Comparison of ENCODE assay signal across 8 mouse cellular contexts in the genomic region with DNA sequence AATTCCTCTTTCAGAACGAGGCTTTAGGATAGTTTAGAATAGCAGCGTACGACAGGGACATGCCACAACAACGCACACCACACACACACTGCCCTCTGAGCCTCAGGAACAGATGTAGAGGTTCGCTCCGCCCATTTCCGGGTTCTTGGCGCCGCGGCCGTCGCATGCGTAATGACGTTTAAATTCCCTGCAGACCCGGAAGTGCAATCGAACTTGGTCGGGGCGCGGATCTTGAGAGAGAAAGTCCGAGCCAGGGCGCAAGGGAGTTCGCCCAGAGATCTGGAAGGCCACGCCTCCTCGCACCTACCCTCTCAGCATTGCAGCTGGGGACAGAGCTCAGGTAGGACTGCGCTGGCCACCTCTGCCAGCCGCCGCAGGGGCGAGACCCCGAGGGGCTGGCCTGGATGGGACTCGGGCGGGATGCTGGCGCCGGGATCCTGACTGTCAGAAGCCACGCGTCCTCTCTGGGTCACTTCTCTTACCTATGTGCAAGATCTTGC. TPM values are rescaled to one million over a fixed set of nuclear protein-coding genes. Genes with fewer than 3 reads are reported as not detected.
DNase-seq lines count a peak whose midpoint lies in the region; ATAC-seq lines count a peak whose summit lies in the region.

No protein-coding gene starts in this region.

- WGBS in hindbrain, embryonic 11.5 days, result under 1% methylated on average over 35 of the region's 35 CpGs

- H3K36me3 ChIP-seq in hindbrain, embryonic 11.5 days (ENCODE audit: control insufficient read depth, insufficient read depth, low read length), result no peaks in the 10 kb centered on the region

- DNase-seq in Muller cell, postnatal 12 days (ENCODE audit: inconsistent ontology term), result peak; percentile 89
- DNase-seq in cerebellum, adult 9-11 months, result peak; percentile 90
- peak; percentile 86 to 96 for DNase-seq in frontal cortex, adult 2 months (ENCODE audit: extremely low spot score in 1 of 2, low spot score in 1 of 2)
- peak; percentile 94 for DNase-seq in hindbrain, embryonic 11.5 days (ENCODE audit: low spot score)
- DNase-seq in layer of hippocampus, postnatal 10 days (ENCODE audit: low spot score in 2 of 2), result peak; percentile 91 to 92
- DNase-seq in lung, postnatal 10 days, result peak; percentile 95
- peak; percentile 89 for DNase-seq in ovary, postnatal 36 days (ENCODE audit: low spot score)
- DNase-seq in thymus, postnatal 25 days, result peak; percentile 92

- H3K4me1 ChIP-seq in hindbrain, embryonic 11.5 days (replicated peaks; ENCODE audit: control insufficient read depth, insufficient read depth, low read length), result peaks cover 3% of the 10 kb centered on the region; the same call in 1 of the 2 replicates

- no peaks in the 10 kb centered on the region for H3K9me3 ChIP-seq in hindbrain, embryonic 11.5 days (ENCODE audit: control insufficient read depth, low read length)

- peak overlapping the region; percentile 49 for H3K4me2 ChIP-seq in hindbrain, embryonic 11.5 days (replicated peaks; ENCODE audit: low read depth, low read length)

- H3K4me3 ChIP-seq in hindbrain, embryonic 11.5 days (ENCODE audit: low read depth, low read length), result peak overlapping the region; percentile 97

- peak overlapping the region; percentile 86 for H3K9ac ChIP-seq in hindbrain, embryonic 11.5 days (ENCODE audit: low read depth, low read length)

- H3K27me3 ChIP-seq in hindbrain, embryonic 11.5 days (ENCODE audit: control insufficient read depth, insufficient read depth, low read length), result no peaks in the 10 kb centered on the region

- ATAC-seq in hindbrain, embryonic 11.5 days (ENCODE audit: low FRiP score), result peak; percentile 99

- no peak overlapping the region for H3K27ac ChIP-seq in hindbrain, embryonic 11.5 days (ENCODE audit: low read depth, low read length)

RNA-seq across cellular contexts. Expression of gene Fam172a, which starts 6.7 kb away (rescaled TPM):
- 19.2 and 19.9 TPM in 2 replicates for polyA plus RNA-seq in frontal cortex, adult 2 months (2012; rRNA removed)
- polyA plus RNA-seq in hindbrain, embryonic 11.5 days (2014; fragmentation: Nextera tagmentation; extraction: Ambion mirVana), result 45.3 and 45.7 TPM in 2 replicates
- total RNA-seq in layer of hippocampus, postnatal 10 days (2021), result 10 to 100 TPM; 41.1 to 48.1 TPM
